Mouse (Mus musculus) macrophage (primary cell): ENCODE results near the gene Ccdc87. TPM values are rescaled to one million over a fixed set of nuclear protein-coding genes. Genes with fewer than 3 reads are reported as not detected.
"Not testable (repeated sequence)": the region's sequence is repeated elsewhere in the genome, so short reads cannot be mapped to it uniquely, and the experiment has no call there.

Experiments
- H3K27ac ChIP-seq: fragments of 350-480 bp; formaldehyde crosslinking; 2 replicates; pipeline ENCODE4 v1.9.0; 2021
- H3K36me3 ChIP-seq: fragments of 350-480 bp; formaldehyde crosslinking; 2 replicates; pipeline ENCODE4 v1.9.0; 2021; ENCODE audit errors: inconsistent target
- H3K4me3 ChIP-seq: fragments of 350-480 bp; formaldehyde crosslinking; 2 replicates; pipeline ENCODE4 v1.9.0; 2021; ENCODE audit errors: inconsistent target
- H3K79me2 ChIP-seq: fragments of 350-480 bp; formaldehyde crosslinking; 2 replicates; pipeline ENCODE4 v1.9.0; 2021; ENCODE audit errors: inconsistent target
- WGBS: methylation state at CpG from one replicate; pipeline ENCODE4 v1.1.7; 2026; ENCODE audit warnings: inconsistent platforms; ENCODE audit not compliant: missing documents; 5-methylcytosine and 5-hydroxymethylcytosine counted together
- polyA plus RNA-seq: library from polyadenylated mRNA; stranded (reverse); fragments of 250-400 nt; gene quantifications from 3 replicates; pipeline ENCODE4 v1.2.4, GENCODE M21; 2018; ENCODE audit warnings: inconsistent platforms

The Ccdc87 gene
- polyA plus RNA-seq, 1 experiment from 2014 or later = 0.10 TPM

GRCm38 (mm10) chr19:4854552-4855469, 15.6 kb downstream of the Ccdc87 start, which contains the start of gene Ctsf:
TSS of gene Ctsf (plus strand) at chr19:4855130.
- Histone ChIP-seq H3K27ac (no peak within 1 kb of the TSS), H3K36me3 (no peaks in the 10 kb centered on the region), H3K79me2 (no peaks in the 10 kb centered on the region), H3K4me3 (peak within 1 kb of the TSS; percentile 12; the same call in 1 of the 2 replicates)
- WGBS = 7% methylated on average over 39 of the region's 45 CpGs

- Histone ChIP-seq H3K79me2 (no peaks in the 10 kb centered on the region), H3K27ac (no peak overlapping the region), H3K4me3 (peak overlapping the region; percentile 12; the same call in 1 of the 2 replicates), H3K36me3 (no peaks in the 10 kb centered on the region)
- WGBS = 9% methylated on average over 14 of the region's 14 CpGs
Measured at GRCm38 (mm10) chr19:4855470-4855820, 16.3 kb downstream of the Ccdc87 start.

GRCm38 (mm10) chr19:4855951-4856350, 16.8 kb downstream of the Ccdc87 start:
- Histone ChIP-seq H3K4me3 (no peak overlapping the region), H3K36me3 (no peaks in the 10 kb centered on the region), H3K27ac (no peak overlapping the region), H3K79me2 (no peaks in the 10 kb centered on the region)
- WGBS = 69% methylated on average over 4 of the region's 4 CpGs

- no peak overlapping the region for H3K4me3 ChIP-seq
- H3K79me2 ChIP-seq = no peaks in the 10 kb centered on the region
- no peak overlapping the region for H3K27ac ChIP-seq
- no peaks in the 10 kb centered on the region for H3K36me3 ChIP-seq
- 84% methylated on average over 6 of the region's 6 CpGs for WGBS
Measured at GRCm38 (mm10) chr19:4859081-4859480, 19.9 kb downstream of the Ccdc87 start.

- Histone ChIP-seq H3K79me2 (no peaks in the 10 kb centered on the region), H3K36me3 (no peaks in the 10 kb centered on the region), H3K27ac (no peak overlapping the region), H3K4me3 (no peak overlapping the region)
- WGBS = 80% methylated on average over 6 of the region's 6 CpGs
Measured at GRCm38 (mm10) chr19:4863048-4863447, 23.9 kb downstream of the Ccdc87 start.

GRCm38 (mm10) chr19:4865147-4865546, 26.0 kb downstream of the Ccdc87 start:
- Histone ChIP-seq H3K79me2 (no peaks in the 10 kb centered on the region), H3K27ac (no peak overlapping the region), H3K36me3 (no peaks in the 10 kb centered on the region), H3K4me3 (no peak overlapping the region)
- 3% methylated on average over 17 of the region's 17 CpGs for whole genome bisulfite sequencing

- H3K36me3 ChIP-seq, H3K27ac ChIP-seq, H3K79me2 ChIP-seq, H3K4me3 ChIP-seq: not testable (repeated sequence)
- WGBS = no CpG with 5 or more reads among the region's 1 CpGs
Measured at GRCm38 (mm10) chr19:4874613-4875012, 35.4 kb downstream of the Ccdc87 start.

- Histone ChIP-seq H3K27ac (no peak overlapping the region), H3K36me3 (no peaks in the 10 kb centered on the region), H3K79me2 (peaks cover 19% of the 10 kb centered on the region), H3K4me3 (no peak overlapping the region)
- 88% methylated on average over 2 of the region's 4 CpGs for WGBS
Measured at GRCm38 (mm10) chr19:4876241-4876640, 37.1 kb downstream of the Ccdc87 start.

GRCm38 (mm10) chr19:4876755-4877154, 37.6 kb downstream of the Ccdc87 start:
- Histone ChIP-seq H3K27ac (no peak overlapping the region), H3K4me3 (no peak overlapping the region), H3K79me2 (peaks cover 19% of the 10 kb centered on the region), H3K36me3 (0 out of 2 replicates have a peak, but pooled peaks cover 1% of the 10 kb centered on the region)
- 95% methylated on average over 3 of the region's 3 CpGs for WGBS

- 12% methylated on average over 17 of the region's 17 CpGs for WGBS
- Histone ChIP-seq H3K4me3 (peak within 1 kb of the TSS; percentile 46), H3K79me2 (peaks cover 19% of the 10 kb centered on the region), H3K36me3 (peaks cover 12% of the 10 kb centered on the region; the same call in 1 of the 2 replicates), H3K27ac (no peak within 1 kb of the TSS)
Measured at GRCm38 (mm10) chr19:4877785-4878184, 38.6 kb downstream of the Ccdc87 start, which contains the start of gene Actn3. TSS of gene Actn3 (minus strand) at chr19:4877909.

GRCm38 (mm10) chr19:4878405-4879323, 39.5 kb downstream of the Ccdc87 start, which contains the start of gene Zdhhc24:
TSS of gene Zdhhc24 (plus strand) at chr19:4878668.
- under 1% methylated on average over 52 of the region's 52 CpGs for WGBS
- Histone ChIP-seq H3K79me2 (peaks cover 19% of the 10 kb centered on the region), H3K36me3 (peaks cover 20% of the 10 kb centered on the region; the same call in 1 of the 2 replicates), H3K4me3 (peak within 1 kb of the TSS; percentile 46), H3K27ac (no peak within 1 kb of the TSS)

GRCm38 (mm10) chr19:4879324-4879703, 40.1 kb downstream of the Ccdc87 start:
- 72% methylated on average over 10 of the region's 10 CpGs for WGBS
- Histone ChIP-seq H3K79me2 (peaks cover 19% of the 10 kb centered on the region), H3K4me3 (peak overlapping the region; percentile 46), H3K36me3 (peaks cover 24% of the 10 kb centered on the region; the same call in 1 of the 2 replicates), H3K27ac (no peak overlapping the region)

GRCm38 (mm10) chr19:4883961-4884360, 44.8 kb downstream of the Ccdc87 start:
- Histone ChIP-seq H3K27ac (no peak overlapping the region), H3K79me2 (peaks cover 16% of the 10 kb centered on the region), H3K4me3 (no peak overlapping the region), H3K36me3 (peaks cover 24% of the 10 kb centered on the region; the same call in 1 of the 2 replicates)
- WGBS = 98% methylated on average over 4 of the region's 4 CpGs

- Histone ChIP-seq H3K4me3 (no peak overlapping the region), H3K79me2 (no peaks in the 10 kb centered on the region), H3K36me3 (no peaks in the 10 kb centered on the region), H3K27ac (no peak overlapping the region)
- WGBS = 92% methylated on average over 10 of the region's 10 CpGs
Measured at GRCm38 (mm10) chr19:4889791-4890190, 50.6 kb downstream of the Ccdc87 start.
